Mouse (Mus musculus) MEL-GATA-1-ER (cell line): ENCODE results near the gene Rpl36al.
A peak's percentile ranks its signal among the peaks of the same experiment; 100 is the strongest.
"Not testable (repeated sequence)": the region's sequence is repeated elsewhere in the genome, so short reads cannot be mapped to it uniquely, and the experiment has no call there.

Experiments used
- DNase-seq: peaks from one replicate; pipeline ENCODE4 v3.0.0-alpha.2; 2012; ENCODE audit warnings: low read depth; ENCODE audit errors: extremely low read depth

Gene Rpl36al

GRCm38 (mm10) chr12:69196444-69197377, 12.8 kb upstream of the Rpl36al start, which contains the start of gene Gm49383:
Gm49383 (minus strand) TSS chr12:69197104.
- no peak for DNase-seq

- DNase-seq: no peak
Observed at GRCm38 (mm10) chr12:69192637-69193036, 8.8 kb upstream of the Rpl36al start.

- no peak for DNase-seq
Observed at GRCm38 (mm10) chr12:69191396-69191795, 7.5 kb upstream of the Rpl36al start.

- no peak for DNase-seq
Observed at GRCm38 (mm10) chr12:69190522-69190921, 6.6 kb upstream of the Rpl36al start.

DNA sequence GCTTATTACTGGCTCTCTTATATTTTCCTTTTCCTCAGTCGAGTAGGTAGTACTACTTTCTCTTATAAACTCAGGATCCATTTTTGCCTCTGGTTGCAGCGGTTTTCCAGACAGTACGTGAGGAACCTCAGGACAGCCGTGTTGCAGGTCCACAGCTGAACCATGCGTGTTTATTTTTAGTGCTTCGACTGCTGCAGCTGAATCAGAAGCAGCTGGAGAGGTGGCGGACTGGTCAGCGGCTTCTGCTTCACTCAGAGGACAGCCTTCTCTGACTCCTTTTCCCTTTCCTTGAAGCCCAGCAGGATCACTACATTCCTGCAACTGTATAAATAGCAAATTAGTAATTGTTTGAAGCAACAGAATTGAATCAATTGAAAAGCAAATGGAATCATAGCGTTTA, 6.2 kb upstream of the Rpl36al start:
- DNase-seq: no peak

- no peak for DNase-seq
Observed at GRCm38 (mm10) chr12:69186811-69187471, 3.1 kb upstream of the Rpl36al start.

DNA sequence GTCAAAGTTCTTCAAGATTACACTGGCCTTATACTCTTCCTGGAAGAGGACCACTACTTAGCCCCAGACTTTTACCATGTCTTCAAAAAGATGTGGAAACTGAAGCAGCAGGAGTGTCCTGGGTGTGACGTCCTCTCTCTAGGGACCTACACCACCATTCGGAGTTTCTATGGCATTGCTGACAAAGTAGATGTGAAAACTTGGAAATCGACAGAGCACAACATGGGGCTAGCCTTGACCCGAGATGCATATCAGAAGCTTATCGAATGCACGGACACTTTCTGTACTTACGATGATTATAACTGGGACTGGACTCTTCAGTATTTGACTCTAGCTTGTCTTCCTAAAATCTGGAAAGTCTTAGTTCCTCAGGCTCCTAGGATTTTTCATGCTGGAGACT, 1.5 kb upstream of the Rpl36al start:
- DNase-seq: no peak

DNA sequence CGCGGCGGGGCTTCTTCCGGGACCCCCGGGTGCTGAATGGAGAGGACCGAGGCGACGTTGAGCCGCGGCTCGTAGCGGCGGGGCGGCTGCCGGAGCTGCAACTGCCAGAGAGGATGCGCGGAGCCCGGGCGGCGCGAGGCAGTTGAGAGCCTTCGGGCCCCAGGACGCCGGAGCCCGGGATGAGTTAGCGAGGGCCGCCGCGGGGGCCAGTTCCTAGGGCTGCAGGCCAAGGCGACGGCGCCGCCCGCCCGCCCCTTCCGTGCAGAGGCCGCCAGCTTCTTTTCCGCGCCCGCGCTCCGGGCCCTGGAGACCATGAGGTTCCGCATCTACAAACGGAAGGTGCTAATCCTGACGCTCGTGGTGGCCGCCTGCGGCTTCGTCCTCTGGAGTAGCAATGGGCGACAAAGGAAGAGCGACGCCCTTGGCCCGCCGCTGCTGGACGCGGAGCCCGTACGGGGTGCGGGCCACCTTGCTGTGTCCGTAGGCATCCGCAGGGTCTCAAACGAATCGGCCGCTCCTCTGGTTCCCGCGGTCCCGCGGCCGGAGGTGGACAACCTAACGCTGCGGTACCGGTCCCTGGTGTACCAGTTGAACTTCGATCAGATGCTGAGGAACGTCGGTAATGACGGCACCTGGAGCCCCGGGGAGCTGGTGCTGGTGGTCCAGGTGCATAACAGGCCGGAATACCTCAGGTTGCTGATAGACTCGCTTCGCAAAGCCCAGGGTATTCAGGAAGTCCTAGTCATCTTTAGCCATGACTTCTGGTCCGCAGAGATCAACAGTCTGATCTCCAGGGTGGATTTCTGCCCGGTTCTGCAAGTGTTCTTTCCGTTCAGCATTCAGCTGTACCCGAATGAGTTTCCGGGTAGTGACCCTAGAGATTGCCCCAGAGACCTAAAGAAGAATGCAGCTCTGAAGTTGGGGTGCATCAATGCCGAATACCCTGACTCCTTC, 736 bp upstream of the Rpl36al start:
- DNase-seq: no peak

DNA sequence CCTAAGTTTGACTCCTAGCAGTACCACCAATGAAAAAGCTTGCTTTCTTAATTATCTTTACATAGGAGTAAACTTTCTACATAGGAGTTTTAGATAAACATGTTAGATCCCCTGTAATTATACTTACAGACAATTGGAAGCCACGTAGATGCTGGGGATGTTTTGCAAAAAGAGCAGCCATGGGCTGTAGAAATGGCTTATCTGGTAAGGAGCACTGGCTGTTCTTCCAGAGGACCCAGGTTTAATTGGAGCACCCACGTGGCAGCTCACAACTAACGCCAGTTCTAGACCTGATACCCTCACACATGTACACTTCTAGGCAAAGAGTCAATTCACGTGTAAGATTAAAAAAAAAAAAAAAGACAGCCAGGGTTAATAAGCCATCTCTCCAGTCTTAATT, 2.1 kb downstream of the Rpl36al start:
- DNase-seq: no peak

GRCm38 (mm10) chr12:69179371-69179770, 4.5 kb downstream of the Rpl36al start:
- DNase-seq: no peak

DNA sequence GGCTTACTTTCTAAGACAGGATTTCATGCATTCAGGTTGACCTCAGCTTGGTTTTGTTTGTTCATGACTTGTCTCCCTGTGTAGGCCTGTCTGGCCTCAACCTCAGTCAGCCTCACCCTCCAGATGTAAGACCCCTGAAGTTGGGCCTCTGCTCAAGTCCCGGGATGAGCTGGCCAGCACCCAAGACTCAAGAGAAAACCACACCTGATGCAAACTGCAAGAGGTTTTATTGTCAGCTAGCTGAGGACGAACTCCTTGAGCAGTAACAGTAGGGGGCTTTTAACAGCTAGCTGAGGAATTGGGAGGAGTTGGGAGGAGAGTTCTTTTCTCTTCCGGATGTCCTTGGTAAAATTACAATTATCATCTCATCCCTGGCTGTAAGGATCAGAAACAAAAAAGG, 6.4 kb downstream of the Rpl36al start:
- no peak for DNase-seq

DNA sequence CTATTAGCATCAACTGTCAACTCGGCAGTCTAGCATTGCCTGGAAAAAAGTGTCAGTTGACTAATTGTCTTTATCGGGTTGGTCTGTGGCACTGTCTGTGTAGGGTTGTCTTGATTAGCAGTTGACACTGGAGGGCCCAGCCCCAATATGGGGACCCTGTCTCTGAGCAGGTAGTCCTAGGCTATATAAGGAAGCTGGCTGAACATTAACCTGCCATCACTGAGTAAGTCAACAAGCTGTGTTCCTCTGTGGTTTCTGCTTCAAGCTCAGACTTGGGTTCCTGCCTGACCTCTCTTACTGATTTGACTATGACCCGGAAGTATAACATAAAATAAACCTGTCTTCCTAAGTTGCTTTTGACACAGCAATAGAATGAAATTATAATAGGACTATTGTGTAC, 7.9 kb downstream of the Rpl36al start:
- no peak for DNase-seq

- no peak for DNase-seq
Observed at GRCm38 (mm10) chr12:69171307-69171706, 12.6 kb downstream of the Rpl36al start.

DNA sequence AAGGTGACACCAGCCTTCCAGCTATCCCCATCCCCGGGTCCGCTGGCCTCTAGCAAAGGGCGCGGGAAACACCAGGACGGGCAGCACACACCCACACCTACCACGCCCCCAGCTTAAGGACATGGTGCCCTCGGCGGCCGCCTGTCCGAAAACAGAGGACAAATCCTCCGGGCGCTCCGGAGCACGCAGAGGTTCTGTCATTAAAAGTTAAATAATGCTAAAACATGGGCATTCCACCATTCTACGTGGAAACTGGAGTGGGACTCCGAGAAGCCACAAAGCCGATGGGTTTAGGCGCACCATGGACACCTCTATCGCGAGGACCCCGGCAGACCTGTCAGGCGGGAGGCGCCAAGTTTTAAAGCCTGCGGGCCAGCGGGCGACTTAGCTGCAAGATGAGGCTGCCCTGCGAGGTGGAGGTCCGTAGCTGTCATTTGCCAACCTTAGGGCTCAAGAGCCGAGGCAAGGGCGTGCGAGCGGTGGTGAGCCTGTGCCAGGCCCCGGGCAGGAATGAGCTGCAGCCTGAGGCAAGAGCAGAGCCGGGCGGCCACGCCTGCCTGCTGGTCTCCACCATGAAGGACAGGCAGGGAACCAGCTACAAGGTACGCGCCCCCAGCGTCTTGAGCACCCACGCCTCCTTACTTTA, 15.3 kb downstream of the Rpl36al start, which contains the start of gene Lrr1:
Gene Lrr1 (plus strand): TSS at position 354 of the 646 bp plus-strand sequence.
- peak; percentile 72 for DNase-seq

- DNase-seq: no peak
Observed at GRCm38 (mm10) chr12:69167656-69168460, 16.0 kb downstream of the Rpl36al start.

- not testable (repeated sequence) for DNase-seq
Observed at GRCm38 (mm10) chr12:69166861-69167581, 16.9 kb downstream of the Rpl36al start.

DNA sequence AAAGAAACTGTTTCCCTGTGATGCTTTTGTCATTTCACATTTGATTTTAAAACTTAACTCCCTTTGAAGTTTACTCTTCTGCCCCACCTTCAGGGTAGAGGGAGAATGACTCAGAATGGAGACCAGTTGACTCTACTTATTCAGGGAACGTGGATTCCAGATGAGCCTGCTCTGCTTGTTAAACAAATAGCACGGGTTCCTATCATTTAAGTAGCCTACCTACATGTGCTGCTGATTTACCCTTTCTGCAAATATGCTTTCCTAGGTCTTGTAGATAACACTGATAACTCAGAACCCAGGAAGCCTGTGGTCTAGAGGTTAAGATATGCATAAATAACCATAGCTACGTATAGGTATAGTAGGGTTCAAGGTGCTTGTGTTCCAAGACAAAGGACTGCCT, 19.0 kb downstream of the Rpl36al start:
- no peak for DNase-seq

DNA sequence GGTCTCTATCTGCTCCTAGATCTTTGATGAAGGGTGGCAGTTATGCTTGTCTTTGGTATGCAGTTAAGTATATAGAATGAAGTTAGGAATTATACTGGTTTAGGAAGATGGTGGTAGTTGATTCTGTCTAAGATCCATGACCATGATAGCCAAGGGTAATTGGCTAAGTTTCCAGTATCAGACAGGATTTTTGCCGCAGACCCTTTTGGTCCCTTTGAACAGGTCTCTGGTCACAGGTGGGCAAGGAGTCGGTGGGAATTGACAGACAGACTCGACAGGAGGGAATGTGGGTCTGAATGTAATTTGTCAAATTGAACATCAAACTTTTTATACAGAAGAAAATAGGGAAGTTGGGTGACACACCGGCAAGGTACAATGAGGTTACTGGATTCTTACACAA, 20.3 kb downstream of the Rpl36al start:
- DNase-seq: not testable (repeated sequence)

- not testable (repeated sequence) for DNase-seq
Observed at GRCm38 (mm10) chr12:69160677-69161076, 23.2 kb downstream of the Rpl36al start.
